ENCODE assay signal across 17 mouse cellular contexts in the genomic region with DNA sequence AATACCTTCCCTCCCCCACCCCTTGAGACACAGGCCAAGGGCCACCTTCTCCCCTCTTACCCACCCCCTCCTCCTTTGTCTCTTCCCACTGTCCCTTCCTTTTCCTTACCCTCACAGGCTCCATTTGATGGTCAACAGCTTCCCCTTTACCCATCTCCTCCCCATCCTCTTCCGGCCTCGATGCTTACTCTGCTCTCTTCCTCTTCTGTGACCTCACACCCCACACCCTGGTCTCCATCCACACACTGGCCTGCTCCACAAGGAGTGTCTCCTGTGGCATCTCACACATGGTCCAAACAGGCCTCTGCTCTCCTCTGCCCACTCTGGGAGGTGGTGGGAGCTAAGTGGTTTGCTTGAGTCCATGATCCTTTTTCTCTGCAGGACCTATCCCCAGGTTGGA. TPM values are rescaled to one million over a fixed set of nuclear protein-coding genes. Genes with fewer than 3 reads are reported as not detected.
DNase-seq lines count a peak whose midpoint lies in the region; ATAC-seq lines count a peak whose summit lies in the region.
"Had no signal": no experiment of that assay in that cellular context is flagged by ENCODE, and none has a peak within 500 bp of the region (broad histone marks: within the 10 kb centered on the region; RNA-seq: fewer than 3 reads in every experiment).

No protein-coding gene starts in this region.

- 63% methylated on average over 2 of the region's 2 CpGs for WGBS in heart, embryonic 15.5 days
- 62% methylated on average over 2 of the region's 2 CpGs for WGBS in lung, embryonic 15.5 days
- WGBS in hindbrain, embryonic 12.5 days = 84% methylated on average over 2 of the region's 2 CpGs
- 75% methylated on average over 2 of the region's 2 CpGs for WGBS in forebrain, embryonic 10.5 days

- ATAC-seq in heart, embryonic 15.5 days (replicated peaks; ENCODE audit: insufficient number of reproducible peaks, insufficient read depth, low FRiP score, low read depth) = 0 out of 2 replicates have a peak, but pooled peaks have one; percentile 21
- peak; percentile 65 for ATAC-seq in common myeloid progenitor, adult 5-6 weeks (replicated peaks; ENCODE audit: low read depth, poor library complexity, severe bottlenecking)
- peak; percentile 11; the same call in 1 of the 2 replicates for ATAC-seq in lung, embryonic 15.5 days (ENCODE audit: borderline replicate concordance, extremely low read depth, low FRiP score, low TSS enrichment)
- no peak for ATAC-seq in hindbrain, embryonic 12.5 days (ENCODE audit: low FRiP score)
- ATAC-seq in erythroid progenitor cell, adult 5-6 weeks (replicated peaks; ENCODE audit: low FRiP score, poor library complexity, severe bottlenecking) = no peak
- ATAC-seq: forebrain, embryonic 16.5 days; midbrain, embryonic 16.5 days had no signal

- H3K4me3 ChIP-seq in heart, embryonic 15.5 days = no peak overlapping the region
- H3K4me3 ChIP-seq in lung, embryonic 15.5 days = no peak overlapping the region
- peak overlapping the region; percentile 33 for H3K4me3 ChIP-seq in megakaryocyte, embryonic 14.5 days (replicated peaks)
- no peak overlapping the region for H3K4me3 ChIP-seq in hindbrain, embryonic 12.5 days
- H3K4me3 ChIP-seq in forebrain, embryonic 10.5 days = no peak overlapping the region
- H3K4me3 ChIP-seq: kidney, embryonic 15.5 days had no signal

- no peaks in the 10 kb centered on the region for H3K9me3 ChIP-seq in heart, embryonic 15.5 days (replicated peaks)
- no peaks in the 10 kb centered on the region for H3K9me3 ChIP-seq in lung, embryonic 15.5 days
- no peaks in the 10 kb centered on the region for H3K9me3 ChIP-seq in megakaryocyte, embryonic 14.5 days
- H3K9me3 ChIP-seq in hindbrain, embryonic 12.5 days (replicated peaks) = no peaks in the 10 kb centered on the region
- H3K9me3 ChIP-seq in forebrain, embryonic 10.5 days = no peaks in the 10 kb centered on the region
- H3K9me3 ChIP-seq: G1E; kidney, embryonic 15.5 days had no signal

- H3K4me2 ChIP-seq in heart, embryonic 15.5 days = no peak overlapping the region
- no peak overlapping the region for H3K4me2 ChIP-seq in lung, embryonic 15.5 days
- H3K4me2 ChIP-seq in hindbrain, embryonic 12.5 days (replicated peaks) = no peak overlapping the region
- H3K4me2 ChIP-seq: kidney, embryonic 15.5 days had no signal

- H3K36me3 ChIP-seq in heart, embryonic 15.5 days = no peaks in the 10 kb centered on the region
- no peaks in the 10 kb centered on the region for H3K36me3 ChIP-seq in lung, embryonic 15.5 days
- H3K36me3 ChIP-seq in megakaryocyte, embryonic 14.5 days (replicated peaks; ENCODE audit: low read length) = peaks cover 31% of the 10 kb centered on the region
- H3K36me3 ChIP-seq in hindbrain, embryonic 12.5 days = no peaks in the 10 kb centered on the region
- no peaks in the 10 kb centered on the region for H3K36me3 ChIP-seq in forebrain, embryonic 10.5 days (replicated peaks)
- H3K36me3 ChIP-seq: G1E; kidney, embryonic 15.5 days had no signal

- H3K4me1 ChIP-seq in heart, embryonic 15.5 days (replicated peaks) = peaks cover 6% of the 10 kb centered on the region
- peaks cover 8% of the 10 kb centered on the region; the same call in 1 of the 2 replicates for H3K4me1 ChIP-seq in lung, embryonic 15.5 days
- H3K4me1 ChIP-seq in megakaryocyte, embryonic 14.5 days = peaks cover 75% of the 10 kb centered on the region
- H3K4me1 ChIP-seq in hindbrain, embryonic 12.5 days = no peaks in the 10 kb centered on the region
- no peaks in the 10 kb centered on the region for H3K4me1 ChIP-seq in forebrain, embryonic 10.5 days

- DNase-seq in heart, postnatal 10 days = no peak
- DNase-seq in forebrain, embryonic 10.5 days (ENCODE audit: extremely low spot score, low spot score) = no peak
- DNase-seq: adrenal gland, adult 2 months; cerebellum, adult 8-10 months; gastrocnemius, postnatal 10 days had no signal

- peaks cover 6% of the 10 kb centered on the region; the same call in 1 of the 2 replicates for H3K27me3 ChIP-seq in heart, embryonic 15.5 days
- no peaks in the 10 kb centered on the region for H3K27me3 ChIP-seq in lung, embryonic 15.5 days
- H3K27me3 ChIP-seq in megakaryocyte, embryonic 14.5 days (replicated peaks) = no peaks in the 10 kb centered on the region
- no peaks in the 10 kb centered on the region for H3K27me3 ChIP-seq in hindbrain, embryonic 12.5 days
- H3K27me3 ChIP-seq in forebrain, embryonic 10.5 days (ENCODE audit: poor library complexity, severe bottlenecking) = no peaks in the 10 kb centered on the region
- H3K27me3 ChIP-seq: kidney, embryonic 15.5 days had no signal

- intact Hi-C loops in heart, postnatal 10 days (cut with DNase I) = loop anchor here (5.0 kb wide), 1 partner anchor 51 kb away; no protein-coding TSS in a partner anchor

- H3K27ac ChIP-seq in heart, embryonic 15.5 days = no peak overlapping the region
- no peak overlapping the region for H3K27ac ChIP-seq in lung, embryonic 15.5 days
- no peak overlapping the region for H3K27ac ChIP-seq in hindbrain, embryonic 12.5 days
- no peak overlapping the region for H3K27ac ChIP-seq in forebrain, embryonic 10.5 days
- H3K27ac ChIP-seq: kidney, embryonic 15.5 days had no signal

- no peak overlapping the region for H3K9ac ChIP-seq in heart, embryonic 15.5 days
- H3K9ac ChIP-seq in lung, embryonic 15.5 days = no peak overlapping the region
- H3K9ac ChIP-seq in hindbrain, embryonic 12.5 days = no peak overlapping the region
- H3K9ac ChIP-seq: kidney, embryonic 15.5 days had no signal

RNA-seq across cellular contexts. Expression of gene Tmigd3, which starts 7.2 kb away (rescaled TPM):
- polyA plus RNA-seq in heart, embryonic 15.5 days (2015; fragmentation: Nextera tagmentation; extraction: Ambion mirVana) = 0.46 and 0.50 TPM in 2 replicates
- not detected for total RNA-seq in heart, postnatal 10 days (2021)
- total RNA-seq in common myeloid progenitor, adult 5-6 weeks (2017) = 1.0 TPM in 1 of 2 replicates, not detected in the other
- polyA plus RNA-seq in lung, embryonic 15.5 days (2015; fragmentation: Nextera tagmentation; extraction: Ambion mirVana) = 0.25 and 0.47 TPM in 2 replicates
- polyA plus RNA-seq in megakaryocyte, embryonic 14.5 days (2012; ENCODE audit: insufficient read depth, low replicate concordance) = not detected in 2 replicates
- not detected in 2 replicates for polyA plus RNA-seq in hindbrain, embryonic 12.5 days (2016; fragmentation: Nextera tagmentation; extraction: Ambion mirVana)
- not detected in 2 replicates for total RNA-seq in erythroid progenitor cell, adult 5-6 weeks (2015; ENCODE audit: low replicate concordance)
- not detected in 2 replicates for total RNA-seq in erythroid progenitor cell, adult 5-6 weeks (2017; ENCODE audit: low replicate concordance)
- polyA plus RNA-seq in forebrain, embryonic 10.5 days (2016; fragmentation: Nextera tagmentation; extraction: Ambion mirVana) = not detected in 2 replicates
- total RNA-seq: adrenal gland, adult 2 months had no signal
- polyA plus RNA-seq: adrenal gland, adult 2 months; forebrain, embryonic 16.5 days; kidney, embryonic 15.5 days; liver, embryonic 16.5 days; midbrain, embryonic 16.5 days; neural tube, embryonic 11.5 days had no signal

RNA-seq across cellular contexts. Expression of gene Adora3, which starts 7.3 kb away (rescaled TPM):
- polyA plus RNA-seq in heart, embryonic 15.5 days (2015; fragmentation: Nextera tagmentation; extraction: Ambion mirVana) = 0.19 and 0.32 TPM in 2 replicates
- total RNA-seq in heart, postnatal 10 days (2021) = under 1 TPM in 1 of 2 experiments, not detected in 1; 0.26 TPM
- total RNA-seq in common myeloid progenitor, adult 5-6 weeks (2017) = 0.32 and 1.5 TPM in 2 replicates
- polyA plus RNA-seq in lung, embryonic 15.5 days (2015; fragmentation: Nextera tagmentation; extraction: Ambion mirVana) = 0.14 and 0.21 TPM in 2 replicates
- 0.19 TPM in 1 of 2 replicates, not detected in the other for polyA plus RNA-seq in megakaryocyte, embryonic 14.5 days (2012; ENCODE audit: insufficient read depth, low replicate concordance)
- not detected in 2 replicates for polyA plus RNA-seq in hindbrain, embryonic 12.5 days (2016; fragmentation: Nextera tagmentation; extraction: Ambion mirVana)
- total RNA-seq in erythroid progenitor cell, adult 5-6 weeks (2015; ENCODE audit: low replicate concordance) = 1.1 TPM in 1 of 2 replicates, not detected in the other
- not detected in 2 replicates for total RNA-seq in erythroid progenitor cell, adult 5-6 weeks (2017; ENCODE audit: low replicate concordance)
- polyA plus RNA-seq in forebrain, embryonic 10.5 days (2016; fragmentation: Nextera tagmentation; extraction: Ambion mirVana) = 0.16 and 0.41 TPM in 2 replicates
- polyA plus RNA-seq: G1E; kidney, embryonic 15.5 days had no signal

RNA-seq across cellular contexts. Expression of gene I830077J02Rik, which starts 54.5 kb away (rescaled TPM):
- polyA plus RNA-seq in heart, embryonic 15.5 days (2015; fragmentation: Nextera tagmentation; extraction: Ambion mirVana) = 0.76 and 1.8 TPM in 2 replicates
- total RNA-seq in heart, postnatal 10 days (2021) = 1 to 10 TPM in 1 of 2 experiments, under 1 TPM in 1; 0.69 to 1.3 TPM
- total RNA-seq in common myeloid progenitor, adult 5-6 weeks (2017) = 10.0 and 15.6 TPM in 2 replicates
- 0.82 and 0.93 TPM in 2 replicates for polyA plus RNA-seq in lung, embryonic 15.5 days (2015; fragmentation: Nextera tagmentation; extraction: Ambion mirVana)
- polyA plus RNA-seq in megakaryocyte, embryonic 14.5 days (2012; ENCODE audit: insufficient read depth, low replicate concordance) = 34.4 and 41.9 TPM in 2 replicates
- polyA plus RNA-seq in hindbrain, embryonic 12.5 days (2016; fragmentation: Nextera tagmentation; extraction: Ambion mirVana) = 0.21 and 0.59 TPM in 2 replicates
- 9.4 and 12.2 TPM in 2 replicates for total RNA-seq in erythroid progenitor cell, adult 5-6 weeks (2015; ENCODE audit: low replicate concordance)
- total RNA-seq in erythroid progenitor cell, adult 5-6 weeks (2017; ENCODE audit: low replicate concordance) = 1.4 and 3.4 TPM in 2 replicates
- polyA plus RNA-seq in forebrain, embryonic 10.5 days (2016; fragmentation: Nextera tagmentation; extraction: Ambion mirVana) = 0.30 and 0.86 TPM in 2 replicates
- polyA plus RNA-seq: forebrain, embryonic 16.5 days had no signal

Comparison
In these comparisons a context has a peak if more than half of its experiments do, and no peak if none do; other contexts are left out.
1. ATAC-seq: peak in heart, embryonic 15.5 days (single experiment), common myeloid progenitor, adult 5-6 weeks (single experiment) and lung, embryonic 15.5 days (single experiment); none in hindbrain, embryonic 12.5 days (single experiment) and erythroid progenitor cell, adult 5-6 weeks (single experiment).
2. RNA of gene I830077J02Rik, which starts 54.5 kb away (polyA plus RNA-seq): 34.4 to 41.9 TPM in megakaryocyte, embryonic 14.5 days; 0.82 to 0.93 TPM in lung, embryonic 15.5 days, 0.76 to 1.8 TPM in heart, embryonic 15.5 days, 0.30 to 0.86 TPM in forebrain, embryonic 10.5 days and 0.21 to 0.59 TPM in hindbrain, embryonic 12.5 days; every median in the first group is over 10 times any median in the second.